Mouse (Mus musculus) liver, embryonic 11.5 days (tissue): Measurements from ENCODE around the gene Gabrr3. TPM values are rescaled to one million over a fixed set of nuclear protein-coding genes. Genes with fewer than 3 reads are reported as not detected.

Experiments used
- ATAC-seq: fragments of 200-750 bp; cut with Nextera tagmentation; replicated peaks from 2 replicates; pipeline ENCODE4 v1.8.0; 2017; ENCODE audit warnings: moderate number of reproducible peaks, mild to moderate bottlenecking, moderate TSS enrichment, moderate library complexity; ENCODE audit not compliant: low FRiP score
- DNase-seq: peaks from one replicate; pipeline ENCODE4 v3.0.0-alpha.2; 2017; ENCODE audit warnings: low spot score
- H3K27ac ChIP-seq: fragments of 300-500 bp; sonication (generic); 2 replicates; pipeline ENCODE4 v1.5.1; 2014; ENCODE audit warnings: mild to moderate bottlenecking, low read depth, low read length, control low read depth
- H3K27me3 ChIP-seq: fragments of 300-500 bp; sonication (generic); replicated peaks from 2 replicates; pipeline ENCODE4 v1.6.1; 2014; ENCODE audit warnings: low read length, mixed read lengths; ENCODE audit not compliant: control insufficient read depth, insufficient read depth
- H3K36me3 ChIP-seq: fragments of 300-500 bp; sonication (generic); 2 replicates; pipeline ENCODE4 v1.6.1; 2014; ENCODE audit warnings: mild to moderate bottlenecking, low read length, moderate library complexity, mixed read lengths; ENCODE audit not compliant: control insufficient read depth, insufficient read depth
- H3K4me1 ChIP-seq: fragments of 300-500 bp; sonication (generic); replicated peaks from 2 replicates; pipeline ENCODE4 v1.6.1; 2014; ENCODE audit warnings: low read length, mixed read lengths; ENCODE audit not compliant: control insufficient read depth, insufficient read depth
- H3K4me2 ChIP-seq: fragments of 300-500 bp; sonication (generic); 2 replicates; pipeline ENCODE4 v1.6.1; 2014; ENCODE audit warnings: mild to moderate bottlenecking, control low read depth, moderate library complexity
- H3K4me3 ChIP-seq: fragments of 300-500 bp; sonication (generic); 2 replicates; pipeline ENCODE4 v1.5.1; 2014; ENCODE audit warnings: low read depth, low read length, control low read depth
- H3K9ac ChIP-seq: fragments of 300-500 bp; sonication (generic); 2 replicates; pipeline ENCODE4 v1.6.1; 2014; ENCODE audit warnings: low read depth, low read length, control low read depth
- H3K9me3 ChIP-seq: fragments of 300-500 bp; sonication (generic); 2 replicates; pipeline ENCODE4 v1.6.1; 2016; ENCODE audit warnings: low read length, inconsistent platforms, mixed read lengths; ENCODE audit not compliant: control insufficient read depth
- WGBS: fragments of 180-500 bp; shearing (Covaris S2); extraction: QIAGEN DNeasy Blood & Tissue Kit; methylation state at CpG from one replicate; pipeline ENCODE4 v1.1.7; 2014; 5-methylcytosine and 5-hydroxymethylcytosine counted together
- polyA plus RNA-seq: library from polyadenylated mRNA; unstranded; fragments of >200 nt; fragmentation: Nextera tagmentation; extraction: Ambion mirVana; gene quantifications from 2 replicates; pipeline ENCODE4 v1.2.1, GENCODE M21; 2014

The Gabrr3 gene
- polyA plus RNA-seq = not detected in 2 replicates

DNA sequence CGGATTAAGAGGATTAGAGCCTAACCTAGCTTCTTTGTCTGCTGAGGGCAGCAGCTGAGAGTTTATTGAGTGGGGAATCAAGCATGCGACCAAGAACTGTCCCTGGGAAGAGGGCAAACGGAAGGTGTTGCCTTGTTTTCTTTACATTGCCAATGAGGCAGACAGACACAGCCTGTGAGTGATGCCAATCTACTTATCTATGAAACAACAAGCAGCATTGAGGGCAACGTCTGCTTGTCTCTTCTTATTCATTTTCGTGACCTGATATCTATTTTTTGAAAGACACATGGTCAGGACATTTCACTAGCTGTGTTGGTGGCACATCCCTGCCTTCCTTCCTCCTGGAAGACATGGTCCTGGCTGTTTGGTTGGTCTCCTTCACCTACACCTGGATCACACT, at the start of gene Gabrr3:
TSS of gene Gabrr3 (plus strand) at position 301 of the 400 bp plus-strand sequence.
- Histone ChIP-seq H3K27me3 (no peaks in the 10 kb centered on the region), H3K9ac (no peak within 1 kb of the TSS), H3K36me3 (no peaks in the 10 kb centered on the region), H3K4me1 (no peaks in the 10 kb centered on the region), H3K27ac (no peak within 1 kb of the TSS), H3K9me3 (no peaks in the 10 kb centered on the region), H3K4me2 (no peak within 1 kb of the TSS), H3K4me3 (no peak within 1 kb of the TSS)
- ATAC-seq (no peak), DNase-seq (no peak)
- WGBS = 72% methylated on average over 5 of the region's 5 CpGs

DNA sequence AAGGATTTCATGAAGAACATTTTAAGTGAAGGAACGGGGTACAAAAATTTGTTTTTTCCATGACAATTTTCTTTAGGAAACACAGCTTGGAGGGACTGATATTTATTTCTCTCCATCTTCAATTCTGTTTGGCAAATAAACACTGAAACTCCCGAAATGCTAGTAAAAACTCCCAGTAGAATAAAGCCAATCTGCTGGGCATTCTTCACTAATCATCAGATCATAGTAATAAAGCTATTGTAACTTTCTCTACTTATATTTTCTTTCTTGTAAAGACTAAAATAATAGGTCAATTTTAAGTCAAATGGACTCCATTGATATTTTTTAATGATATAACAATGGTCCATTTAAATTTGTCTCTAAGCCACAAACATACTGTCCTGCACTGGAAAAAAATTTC, 43.2 kb upstream of the Gabrr3 start, which contains the start of gene Olfr209:
TSS of gene Olfr209 (minus strand) at position 101 of the 400 bp plus-strand sequence.
- H3K9me3 ChIP-seq = no peaks in the 10 kb centered on the region
- H3K27me3 ChIP-seq = no peaks in the 10 kb centered on the region
- DNase-seq (no peak), ATAC-seq (no peak)
- no peak within 1 kb of the TSS for H3K27ac ChIP-seq
- 75% methylated on average over 2 of the region's 2 CpGs for WGBS
- no peak within 1 kb of the TSS for H3K4me3 ChIP-seq
- no peaks in the 10 kb centered on the region for H3K36me3 ChIP-seq
- no peak within 1 kb of the TSS for H3K9ac ChIP-seq
- no peaks in the 10 kb centered on the region for H3K4me1 ChIP-seq
- H3K4me2 ChIP-seq = no peak within 1 kb of the TSS

DNA sequence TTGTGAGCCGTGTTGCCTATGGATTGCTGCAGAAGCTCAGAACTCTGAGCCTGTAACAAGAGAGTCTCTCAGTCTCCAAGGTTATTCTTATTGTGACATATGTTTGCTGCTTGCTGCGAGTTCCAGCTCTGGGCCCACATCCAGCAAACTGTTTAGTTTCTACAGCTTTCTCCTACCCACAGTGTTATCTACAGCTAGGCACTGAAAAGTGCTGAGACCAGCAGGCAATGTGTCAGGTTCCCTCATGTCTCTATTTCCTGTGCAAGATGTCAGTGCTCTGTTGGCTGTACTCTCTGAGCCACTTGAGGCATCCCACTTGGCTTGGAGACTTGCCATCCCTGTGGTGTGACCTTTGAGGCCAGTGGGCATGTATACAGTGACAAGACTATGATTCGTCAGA, 13.8 kb upstream of the Gabrr3 start:
- Histone ChIP-seq H3K27me3 (no peaks in the 10 kb centered on the region), H3K27ac (no peak overlapping the region), H3K4me2 (no peak overlapping the region), H3K9ac (no peak overlapping the region), H3K36me3 (no peaks in the 10 kb centered on the region), H3K4me1 (no peaks in the 10 kb centered on the region), H3K4me3 (no peak overlapping the region), H3K9me3 (no peaks in the 10 kb centered on the region)
- no peak for DNase-seq
- no peak for ATAC-seq
- 73% methylated on average over 3 of the region's 3 CpGs for WGBS

DNA sequence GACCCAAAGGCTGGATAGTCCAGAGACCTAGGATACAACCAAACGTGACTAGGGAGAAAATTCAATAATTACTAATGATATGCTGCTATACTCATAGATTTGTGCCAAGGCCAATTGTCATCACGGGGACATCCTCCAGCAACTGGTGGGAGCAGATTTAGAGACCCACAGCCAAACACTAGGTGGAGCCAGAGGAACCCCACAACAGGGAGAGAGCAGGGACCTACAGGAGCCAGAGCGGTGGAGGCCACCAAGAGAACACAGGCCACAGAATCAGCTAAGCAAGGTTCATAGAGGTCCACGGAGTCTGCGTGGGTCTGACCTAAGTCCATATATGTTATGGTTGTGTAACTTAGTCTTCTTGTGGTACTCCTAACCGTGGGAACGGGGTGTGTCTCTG, 6.0 kb upstream of the Gabrr3 start:
- no peak overlapping the region for H3K9ac ChIP-seq
- no peaks in the 10 kb centered on the region for H3K36me3 ChIP-seq
- ATAC-seq (0 out of 2 replicates have a peak, but pooled peaks have one; percentile 29), DNase-seq (no peak)
- H3K27me3 ChIP-seq = no peaks in the 10 kb centered on the region
- no peak overlapping the region for H3K4me2 ChIP-seq
- H3K9me3 ChIP-seq = no peaks in the 10 kb centered on the region
- no peak overlapping the region for H3K27ac ChIP-seq
- WGBS = 76% methylated on average over 7 of the region's 7 CpGs
- no peak overlapping the region for H3K4me3 ChIP-seq
- H3K4me1 ChIP-seq = no peaks in the 10 kb centered on the region

DNA sequence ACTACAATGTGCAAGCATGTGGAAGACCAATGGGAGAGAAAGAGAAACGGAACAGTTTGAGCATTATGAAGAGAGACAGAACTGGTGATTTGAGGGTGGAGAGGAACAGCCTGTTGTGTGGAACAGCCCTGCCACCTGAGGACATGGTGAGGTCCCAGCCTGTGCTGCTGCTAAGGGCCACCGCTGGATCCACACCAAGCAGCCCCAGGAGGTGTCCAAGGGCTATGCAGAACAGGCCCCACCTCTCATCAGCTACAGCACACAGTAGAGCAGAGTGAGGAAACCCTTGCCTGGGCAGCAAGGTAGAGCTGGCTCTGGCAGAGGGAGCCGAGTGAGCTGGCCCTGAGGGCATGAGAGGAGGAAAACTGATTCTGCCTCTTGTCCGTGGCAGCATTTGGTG, 5.1 kb upstream of the Gabrr3 start:
- Histone ChIP-seq H3K9ac (no peak overlapping the region), H3K9me3 (no peaks in the 10 kb centered on the region), H3K36me3 (no peaks in the 10 kb centered on the region), H3K27ac (no peak overlapping the region), H3K27me3 (no peaks in the 10 kb centered on the region), H3K4me2 (no peak overlapping the region), H3K4me3 (no peak overlapping the region), H3K4me1 (no peaks in the 10 kb centered on the region)
- ATAC-seq (no peak), DNase-seq (no peak)
- WGBS = 81% methylated on average over 4 of the region's 4 CpGs

DNA sequence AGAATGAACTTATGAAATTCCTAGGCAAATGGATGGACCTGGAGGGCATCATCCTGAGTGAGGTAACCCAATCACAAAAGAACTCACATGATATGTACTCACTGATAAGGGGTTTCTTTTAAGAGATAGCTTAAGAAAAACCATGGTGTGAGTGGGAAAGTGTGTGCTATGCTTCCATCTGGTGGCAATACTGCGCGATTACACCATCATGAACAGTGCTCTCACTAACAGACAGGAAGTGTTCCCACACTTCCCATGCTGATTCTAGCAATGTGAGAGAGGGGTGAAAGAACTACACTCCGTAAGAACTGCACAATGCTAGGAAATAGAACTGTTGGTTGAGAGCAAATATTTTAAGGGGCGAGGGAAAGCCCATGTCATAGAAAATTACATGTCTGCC, 3.4 kb upstream of the Gabrr3 start:
- DNase-seq (no peak), ATAC-seq (peak; percentile 18; the same call in 1 of the 2 replicates)
- Histone ChIP-seq H3K27me3 (no peaks in the 10 kb centered on the region), H3K36me3 (no peaks in the 10 kb centered on the region), H3K4me3 (no peak overlapping the region), H3K4me1 (no peaks in the 10 kb centered on the region), H3K27ac (no peak overlapping the region), H3K9me3 (no peaks in the 10 kb centered on the region), H3K4me2 (no peak overlapping the region), H3K9ac (no peak overlapping the region)
- WGBS = 8% methylated on average over 4 of the region's 4 CpGs

DNA sequence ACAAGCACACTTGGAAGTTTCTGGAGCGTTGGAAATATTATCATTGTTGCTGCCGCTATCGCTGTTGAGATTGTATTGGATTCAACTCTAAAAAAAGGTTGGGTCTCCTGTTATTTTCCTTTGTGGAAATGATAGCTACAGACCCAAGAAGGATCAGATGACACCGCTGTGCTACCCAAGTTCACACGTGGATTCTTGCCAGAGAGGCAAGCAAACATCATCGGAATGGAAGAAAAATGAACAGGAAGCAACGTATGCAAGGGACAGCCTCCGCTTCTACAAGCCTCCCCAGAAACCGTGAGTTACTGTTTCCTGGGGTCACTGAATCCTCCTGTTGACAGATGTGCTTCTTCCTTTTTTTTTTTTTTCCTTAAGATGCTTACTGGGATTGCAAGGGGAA, 2.3 kb upstream of the Gabrr3 start:
- Histone ChIP-seq H3K9ac (no peak overlapping the region), H3K27ac (no peak overlapping the region), H3K4me2 (no peak overlapping the region), H3K27me3 (no peaks in the 10 kb centered on the region), H3K9me3 (no peaks in the 10 kb centered on the region), H3K36me3 (no peaks in the 10 kb centered on the region), H3K4me3 (no peak overlapping the region), H3K4me1 (no peaks in the 10 kb centered on the region)
- ATAC-seq (no peak), DNase-seq (no peak)
- 68% methylated on average over 9 of the region's 9 CpGs for WGBS

DNA sequence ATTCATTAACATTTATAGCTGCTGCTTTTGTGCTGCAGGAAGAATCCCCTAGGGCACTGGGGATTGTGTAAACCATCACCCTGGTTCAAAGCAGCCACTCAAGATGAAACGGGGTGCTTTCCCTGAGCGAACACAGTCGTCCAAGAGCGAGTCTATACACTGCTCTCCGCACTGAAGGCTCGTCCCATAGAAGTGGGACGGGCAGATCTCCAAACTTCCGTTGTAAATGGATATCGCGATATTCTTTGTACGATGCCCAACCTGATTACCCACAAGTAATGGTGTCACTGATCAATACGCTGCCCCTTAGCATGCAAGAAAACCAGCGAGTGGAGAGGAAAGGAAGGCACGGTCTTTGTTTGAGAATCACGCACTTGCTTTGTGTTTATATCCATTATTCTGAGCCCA, 2.2 kb downstream of the Gabrr3 start:
- H3K4me3 ChIP-seq = no peak overlapping the region
- WGBS = 83% methylated on average over 15 of the region's 15 CpGs
- no peaks in the 10 kb centered on the region for H3K27me3 ChIP-seq
- no peak for ATAC-seq
- no peak overlapping the region for H3K9ac ChIP-seq
- no peaks in the 10 kb centered on the region for H3K9me3 ChIP-seq
- no peaks in the 10 kb centered on the region for H3K4me1 ChIP-seq
- DNase-seq = no peak
- no peaks in the 10 kb centered on the region for H3K36me3 ChIP-seq
- H3K4me2 ChIP-seq = no peak overlapping the region
- no peak overlapping the region for H3K27ac ChIP-seq

DNA sequence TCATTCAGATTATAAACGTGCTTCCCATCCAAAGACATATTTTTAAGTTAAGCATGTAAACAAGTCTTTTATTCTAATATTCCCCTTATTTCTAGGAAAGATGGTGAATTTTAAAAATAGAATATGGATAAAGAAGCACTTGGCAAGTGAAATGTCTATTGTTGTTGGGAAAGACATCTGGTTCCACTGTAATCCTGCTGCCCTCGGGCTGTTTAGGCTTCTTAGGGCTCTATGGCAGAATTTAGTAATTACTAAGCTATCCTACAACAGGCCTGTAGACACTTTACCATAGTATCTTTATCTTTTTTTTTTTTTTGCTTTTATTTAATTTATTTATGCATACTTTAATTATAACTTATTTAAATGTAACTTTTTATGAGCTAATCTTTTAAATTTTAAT, 2.7 kb downstream of the Gabrr3 start:
- Histone ChIP-seq H3K27ac (no peak overlapping the region), H3K4me1 (no peaks in the 10 kb centered on the region), H3K36me3 (no peaks in the 10 kb centered on the region), H3K27me3 (no peaks in the 10 kb centered on the region), H3K4me2 (no peak overlapping the region), H3K9ac (no peak overlapping the region), H3K9me3 (no peaks in the 10 kb centered on the region), H3K4me3 (no peak overlapping the region)
- no peak for DNase-seq
- ATAC-seq = no peak
- 71% methylated on average over 2 of the region's 2 CpGs for WGBS
